Mouse (Mus musculus): ENCODE data around the gene Fgf12.

Fgf12 gene

DNA sequence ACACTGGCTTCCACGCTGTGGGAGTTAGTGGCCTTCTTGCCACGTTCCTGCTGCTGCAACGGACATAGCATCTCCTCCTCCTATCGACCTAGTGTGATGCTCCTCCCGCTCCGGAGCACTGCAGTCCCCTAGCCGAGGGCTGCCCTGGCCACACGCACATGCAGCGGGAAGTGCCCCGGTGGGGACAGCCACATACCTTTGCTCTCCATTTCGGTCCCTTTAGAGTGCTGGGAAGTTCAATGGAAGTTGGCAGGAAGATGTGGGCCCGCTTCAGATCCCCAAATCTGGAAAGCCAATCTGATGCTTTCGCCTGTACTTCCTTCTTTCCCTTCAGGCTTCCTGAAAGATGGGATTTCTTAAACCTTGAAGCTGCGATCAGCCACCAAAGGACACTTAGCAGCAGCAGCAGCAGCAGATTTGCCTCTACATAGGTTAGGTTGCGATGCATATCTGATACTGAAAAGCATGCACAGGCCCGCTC is at the start of gene Fgf12:
TSS of gene Fgf12 (minus strand) at position 431 of the 481 bp plus-strand sequence.
- no peak for DNase-seq (ENCODE audit: low read depth in 1 of 2, low spot score in 2 of 2)

DNA sequence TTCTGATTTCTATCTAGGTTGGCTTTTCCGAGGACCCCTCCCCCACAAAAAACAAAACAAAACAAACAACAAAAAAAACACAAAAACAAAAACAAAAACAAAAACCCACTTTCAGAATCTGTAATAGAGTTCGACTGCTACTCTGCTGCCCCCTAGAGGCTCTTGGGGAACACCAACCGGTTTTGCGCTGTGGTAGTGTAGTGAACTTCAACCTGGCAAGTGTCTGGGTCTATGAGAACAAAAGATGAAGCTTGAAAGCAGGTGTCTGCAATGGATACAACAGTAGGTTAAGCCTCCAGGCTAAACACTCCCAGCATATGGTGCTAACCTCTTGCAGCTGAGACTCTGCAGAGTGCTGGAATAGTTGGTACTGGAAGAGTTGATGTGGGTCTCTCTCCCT is 40.2 kb upstream of the Fgf12 start:
- DNase-seq (ENCODE audit: low read depth in 1 of 2, low spot score in 2 of 2) = no peak

DNA sequence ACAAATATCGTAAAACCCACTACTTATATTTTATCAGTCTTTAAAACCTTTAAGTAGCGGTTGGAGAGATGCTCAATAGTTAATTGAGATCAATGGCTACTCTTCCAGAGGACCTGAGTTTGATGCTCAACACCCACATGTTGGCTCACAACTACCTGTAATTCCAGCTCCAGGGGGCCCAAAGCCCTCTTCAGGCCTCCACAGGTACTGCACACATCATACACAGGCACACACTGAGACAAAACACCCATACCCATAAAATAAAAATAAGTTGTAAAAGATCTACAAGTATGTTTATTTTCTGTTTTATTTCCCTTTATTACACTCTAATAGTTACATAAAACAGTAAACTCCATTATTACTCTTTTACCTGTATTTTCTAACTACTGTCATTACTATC is 17.4 kb upstream of the Fgf12 start:
- no peak for DNase-seq (ENCODE audit: low read depth in 1 of 2, low spot score in 2 of 2)

DNA sequence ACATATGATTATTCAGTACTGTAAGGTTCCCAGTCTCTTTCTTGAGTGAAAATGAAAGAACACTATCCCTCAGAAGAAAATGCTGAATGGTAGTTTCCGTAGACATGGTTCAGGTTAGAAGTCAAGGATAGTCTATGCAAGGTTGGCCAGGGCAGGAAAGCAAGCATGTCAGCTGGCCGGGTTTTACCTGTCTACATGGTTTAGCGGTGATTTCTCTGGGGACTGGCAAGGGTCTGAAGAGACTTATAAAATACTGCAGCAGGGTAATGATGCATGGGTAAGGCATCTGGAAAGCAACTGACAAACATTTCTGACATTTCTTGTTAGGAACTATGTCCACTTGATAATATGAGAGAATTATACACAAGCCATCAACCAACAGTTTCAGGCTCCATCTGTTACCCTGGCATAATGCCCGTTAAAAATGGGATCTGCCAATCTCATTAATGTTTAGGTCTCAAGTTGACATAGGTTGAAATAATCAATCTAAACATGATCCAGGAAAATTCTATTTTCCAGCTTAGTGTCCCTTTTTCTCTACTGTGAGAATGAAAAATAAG is 8.6 kb upstream of the Fgf12 start:
- no peak for DNase-seq (ENCODE audit: low read depth in 1 of 2, low spot score in 2 of 2)

DNA sequence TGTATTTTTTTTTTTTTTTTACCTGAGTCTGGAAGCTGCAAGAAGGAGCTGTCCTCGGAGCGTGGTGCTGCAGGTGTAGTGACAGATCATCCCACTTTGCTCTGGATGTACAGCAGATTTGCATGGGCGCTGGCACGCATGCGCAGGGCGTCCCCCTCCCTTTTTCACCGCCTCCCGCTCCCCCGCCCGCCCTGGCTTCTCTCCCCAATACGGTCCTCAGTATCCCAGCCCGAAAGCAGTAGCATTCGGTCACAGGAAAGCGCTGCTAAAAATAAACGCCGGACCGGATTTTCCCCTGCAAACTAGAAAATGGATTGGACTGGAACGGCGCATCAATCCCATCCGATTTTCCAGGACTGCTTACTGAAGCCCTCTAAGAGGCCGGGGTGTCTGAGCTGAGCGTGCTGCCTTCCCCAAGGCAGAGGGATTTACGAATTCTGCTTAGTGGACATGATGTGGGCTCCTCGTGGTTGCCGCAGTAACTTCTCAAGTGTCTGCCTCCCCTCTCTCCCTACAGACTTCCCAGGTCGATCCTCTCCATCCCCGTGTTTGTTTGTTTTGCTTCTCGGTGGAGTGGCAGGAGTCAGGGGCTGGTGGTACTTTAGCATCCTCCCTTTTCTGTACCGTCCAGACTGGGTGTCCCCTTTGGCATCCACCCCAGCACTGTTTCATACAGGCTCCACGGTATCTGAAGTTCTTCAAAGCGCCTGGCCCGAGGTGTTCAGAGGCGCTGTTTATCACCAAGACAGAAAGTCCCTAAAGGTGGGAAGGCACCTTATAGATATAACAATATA is 453 bp upstream of the Fgf12 start:
- no peak for DNase-seq (ENCODE audit: low read depth in 1 of 2, low spot score in 2 of 2)

DNA sequence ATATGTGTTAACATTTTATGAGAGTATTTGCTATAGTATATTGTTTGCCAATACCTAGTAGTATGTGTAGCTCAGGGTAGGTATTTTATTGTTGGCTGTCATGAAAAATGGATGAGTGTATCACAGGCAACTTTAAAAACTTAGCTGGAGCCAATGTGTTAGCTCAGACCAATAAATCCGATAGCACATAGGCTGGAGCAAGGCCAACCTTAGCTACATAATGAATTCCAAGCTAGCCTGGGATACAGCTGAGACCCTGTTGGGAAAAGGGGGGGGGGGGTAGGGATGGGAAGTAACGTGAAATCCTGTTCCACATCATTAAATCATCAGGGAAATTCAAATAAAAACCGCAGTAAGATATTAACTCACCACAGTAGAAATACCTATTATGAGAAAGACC is 18.4 kb downstream of the Fgf12 start:
- DNase-seq (ENCODE audit: low read depth in 1 of 2, low spot score in 2 of 2) = no peak

DNA sequence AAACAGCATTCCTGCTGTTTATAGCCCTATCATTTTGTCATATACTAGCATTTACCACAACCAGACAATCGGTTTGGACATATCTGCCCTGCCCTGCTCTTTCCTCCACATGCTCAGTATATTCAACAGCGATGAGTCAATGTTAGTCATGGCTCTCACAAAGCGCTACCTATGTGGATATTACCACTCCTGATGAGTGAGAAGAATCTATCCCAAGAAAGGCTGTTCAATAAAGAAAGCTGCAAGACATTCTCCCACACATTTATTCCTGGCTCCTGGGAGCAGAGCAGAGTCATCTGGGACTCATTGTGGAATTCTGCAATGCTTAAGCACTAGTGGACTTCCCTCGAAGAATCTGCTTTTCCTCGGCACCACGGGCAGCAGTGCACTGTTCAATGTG is 26.1 kb downstream of the Fgf12 start:
- no peak for DNase-seq (ENCODE audit: low read depth in 1 of 2, low spot score in 2 of 2)

DNA sequence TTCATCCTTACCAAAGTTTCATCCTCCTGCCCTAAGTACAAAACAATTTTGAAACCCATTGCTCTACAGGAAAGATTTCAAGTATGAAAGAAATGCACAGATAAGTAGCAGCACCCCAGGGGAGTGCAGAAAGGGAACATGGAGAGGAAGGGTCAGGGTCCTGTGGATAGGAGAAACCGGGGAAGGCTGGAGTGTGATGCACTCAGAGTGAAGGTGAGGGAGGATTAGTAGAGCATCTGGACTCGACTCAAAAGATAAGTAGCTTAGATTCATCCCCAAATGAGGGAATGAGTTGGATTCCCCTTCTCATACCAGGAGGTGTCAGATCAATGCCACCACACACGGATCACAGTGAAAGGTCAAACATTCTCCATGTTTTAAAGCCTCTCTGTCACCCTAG is 46.2 kb downstream of the Fgf12 start:
- DNase-seq (ENCODE audit: low read depth in 1 of 2, low spot score in 2 of 2) = no peak

DNA sequence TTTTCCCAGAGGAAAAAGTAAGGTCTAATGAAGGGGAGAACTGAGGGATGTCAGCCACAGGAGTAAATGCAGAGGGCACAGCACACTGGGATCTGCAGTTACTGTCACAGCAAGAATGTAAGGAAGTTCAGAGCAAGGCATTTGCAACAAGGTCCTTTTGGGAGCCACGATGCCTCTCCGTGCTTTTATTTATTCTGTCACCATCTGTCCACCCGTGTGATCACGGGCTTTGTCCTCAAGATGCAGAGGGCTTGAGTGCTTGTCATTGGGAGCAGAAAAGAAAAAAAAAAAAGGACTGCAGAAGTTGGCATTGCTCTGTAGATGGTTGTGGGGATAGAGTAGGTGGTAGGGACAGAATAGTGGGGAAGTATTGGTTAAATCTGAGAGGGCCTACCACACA is 52.5 kb downstream of the Fgf12 start:
- no peak for DNase-seq (ENCODE audit: low read depth in 1 of 2, low spot score in 2 of 2)

DNA sequence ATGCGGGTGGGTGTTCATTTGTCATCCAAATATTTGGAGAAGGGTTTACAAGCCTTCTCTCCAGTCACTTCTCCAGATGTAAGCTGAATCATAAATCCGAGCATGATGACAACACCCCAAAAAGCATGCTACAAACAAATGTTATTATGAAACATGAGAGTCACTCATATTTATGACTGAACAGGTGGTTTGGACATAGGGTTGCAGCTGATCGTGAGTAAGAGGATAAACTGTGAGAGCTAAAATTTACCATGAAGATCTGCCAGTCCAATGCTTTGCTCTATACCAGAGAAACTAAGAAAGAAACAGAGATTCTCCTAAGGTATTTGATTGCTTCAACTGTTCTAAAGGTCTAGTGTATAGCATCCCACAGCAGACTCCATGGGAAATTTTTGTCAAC is 56.0 kb downstream of the Fgf12 start:
- no peak for DNase-seq (ENCODE audit: low read depth in 1 of 2, low spot score in 2 of 2)

DNA sequence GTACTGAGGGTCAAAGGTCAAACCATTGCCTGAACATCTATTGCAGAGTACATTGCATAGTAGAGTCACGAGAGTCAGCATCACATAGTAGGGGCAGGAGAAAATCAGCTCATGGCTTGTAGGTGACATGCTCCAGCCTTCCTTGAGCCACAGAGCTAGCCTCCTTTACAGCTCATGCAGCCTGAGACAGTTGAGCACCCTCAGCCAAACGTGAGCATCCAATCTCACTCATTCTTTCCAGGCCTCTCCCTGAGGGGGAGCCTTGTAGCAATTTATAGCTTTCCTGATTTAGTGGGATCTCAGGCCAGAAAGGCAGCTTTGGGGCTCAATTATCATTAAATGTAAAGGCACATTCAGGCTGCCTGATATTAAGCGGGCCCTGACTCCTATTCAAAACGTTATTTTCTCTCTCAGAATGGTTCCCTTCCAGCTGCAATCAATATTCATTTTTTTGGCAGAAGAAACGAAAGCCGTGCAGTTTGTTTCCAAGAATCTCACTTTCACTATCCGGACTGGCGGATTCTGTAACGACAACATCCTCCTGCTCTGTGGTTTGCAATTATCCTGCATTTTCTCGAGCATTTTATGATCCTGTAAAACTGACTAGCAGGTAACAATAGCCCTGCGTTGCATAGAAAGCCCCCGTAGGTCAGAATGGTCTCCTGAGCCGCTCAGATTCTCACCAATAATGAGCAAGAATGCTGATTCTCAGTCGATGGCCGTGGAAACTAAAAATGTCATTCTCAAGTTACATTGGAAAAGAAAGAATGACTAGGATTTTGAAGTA is 58.6 kb downstream of the Fgf12 start:
- DNase-seq (ENCODE audit: low read depth in 1 of 2, low spot score in 2 of 2) = no peak

DNA sequence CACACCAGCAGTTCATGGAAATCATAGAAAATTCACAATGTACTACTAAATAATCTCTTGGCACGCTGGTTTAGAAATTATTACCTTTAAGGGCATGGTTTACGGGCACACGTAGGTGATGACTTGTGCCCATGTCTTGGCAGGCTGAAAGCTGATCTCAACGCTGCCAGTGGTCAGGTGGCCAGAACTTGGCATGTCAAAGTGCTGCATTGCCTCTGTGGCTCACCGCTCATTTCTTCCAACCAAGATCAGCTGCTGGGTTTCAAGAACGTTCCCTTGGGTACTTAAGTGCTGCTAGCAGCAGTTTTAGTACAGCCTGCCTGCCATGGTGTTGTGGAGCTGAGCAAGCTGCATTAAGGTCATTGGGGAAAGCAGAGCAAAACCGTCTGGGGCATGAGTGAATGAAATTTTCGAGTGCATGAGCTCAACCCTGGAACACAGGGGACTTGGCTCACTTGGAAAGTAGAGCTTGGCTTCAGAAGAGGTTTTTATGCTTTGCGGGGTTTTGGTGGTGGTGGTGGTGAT is 63.9 kb downstream of the Fgf12 start:
- no peak for DNase-seq (ENCODE audit: low read depth in 1 of 2, low spot score in 2 of 2)

DNA sequence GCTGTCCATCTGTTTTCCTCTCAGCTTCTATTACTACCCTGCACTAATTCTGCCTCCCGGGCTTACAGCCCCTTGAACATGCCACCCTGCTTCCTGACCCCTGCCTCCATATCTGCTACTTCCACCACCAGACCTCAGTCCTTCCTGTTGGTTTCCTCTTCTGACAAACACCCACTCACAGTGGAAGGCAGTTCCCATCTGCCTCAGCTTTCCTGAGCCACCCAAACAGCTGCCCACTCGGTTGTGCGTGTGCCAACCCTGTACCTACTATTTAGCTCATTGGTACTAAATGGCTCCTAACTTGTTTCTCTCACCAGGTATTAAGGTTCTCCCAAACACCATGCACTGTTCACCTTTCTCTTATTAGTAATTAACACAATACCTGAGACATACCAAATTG is 71.2 kb downstream of the Fgf12 start:
- DNase-seq (ENCODE audit: low read depth in 1 of 2, low spot score in 2 of 2) = no peak

DNA sequence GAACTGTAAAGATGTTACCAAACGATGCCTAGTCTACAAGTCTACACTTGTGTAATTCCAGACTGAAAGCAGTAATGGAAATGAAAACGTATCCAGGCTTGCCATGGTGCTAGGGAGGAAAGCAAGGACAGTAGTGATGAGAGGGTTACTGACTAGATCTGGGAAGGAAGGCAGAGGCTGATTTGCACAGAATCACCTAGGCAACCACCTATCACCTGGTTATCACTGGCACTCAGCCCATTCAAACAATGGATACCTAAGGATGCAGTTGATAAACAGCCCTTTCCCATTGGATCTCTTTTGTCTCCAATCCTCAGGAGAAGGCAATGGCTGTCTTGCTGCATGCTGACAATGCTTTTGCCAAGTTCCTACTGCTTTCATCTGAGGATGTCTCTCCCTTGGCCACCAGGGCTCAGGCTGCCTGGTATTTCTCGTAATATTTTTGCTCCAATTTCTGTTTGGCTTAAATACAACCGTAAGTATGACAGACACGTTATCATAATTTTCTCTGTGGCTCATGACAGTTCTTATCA is 84.0 kb downstream of the Fgf12 start:
- no peak for DNase-seq (ENCODE audit: low read depth in 1 of 2, low spot score in 2 of 2)

DNA sequence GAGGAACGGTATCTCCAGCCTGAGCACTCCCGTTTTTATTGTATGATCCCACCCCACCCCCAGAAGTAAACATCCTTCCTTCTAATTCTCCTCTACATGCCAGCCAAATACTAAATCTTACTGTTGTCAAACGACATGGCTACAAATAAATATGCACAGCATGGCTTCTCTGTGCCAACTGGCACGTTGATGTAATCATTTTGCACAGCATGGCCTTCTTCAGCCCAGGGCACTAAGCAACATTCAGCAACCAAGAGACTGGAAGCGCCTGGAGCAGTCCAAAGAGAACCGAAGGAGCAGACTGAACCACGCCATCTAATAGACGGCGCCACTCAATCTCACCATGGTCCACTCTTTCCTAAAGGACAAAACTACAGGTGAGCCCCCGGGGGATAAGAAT is 100.2 kb downstream of the Fgf12 start:
- DNase-seq (ENCODE audit: low read depth in 1 of 2, low spot score in 2 of 2) = no peak

DNA sequence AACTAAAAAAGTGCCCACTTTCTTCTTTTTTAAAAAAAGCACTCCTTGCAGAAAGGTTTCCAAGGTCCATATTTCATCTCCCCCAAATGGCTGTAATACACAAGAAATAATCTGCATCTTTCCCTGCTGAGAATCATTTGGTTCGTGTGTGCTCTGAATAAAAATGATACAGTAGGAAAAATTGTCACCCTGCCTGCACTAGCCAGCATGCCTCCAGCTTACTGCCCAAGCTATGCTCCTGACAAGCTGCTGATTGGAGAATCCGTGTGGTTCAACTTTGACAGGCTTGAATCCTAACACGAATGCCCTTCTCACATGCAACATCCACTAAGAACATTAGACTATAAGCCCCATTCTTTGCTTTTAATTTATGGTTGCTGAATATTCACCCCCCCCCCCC is 102.3 kb downstream of the Fgf12 start:
- DNase-seq (ENCODE audit: low read depth in 1 of 2, low spot score in 2 of 2) = no peak

DNA sequence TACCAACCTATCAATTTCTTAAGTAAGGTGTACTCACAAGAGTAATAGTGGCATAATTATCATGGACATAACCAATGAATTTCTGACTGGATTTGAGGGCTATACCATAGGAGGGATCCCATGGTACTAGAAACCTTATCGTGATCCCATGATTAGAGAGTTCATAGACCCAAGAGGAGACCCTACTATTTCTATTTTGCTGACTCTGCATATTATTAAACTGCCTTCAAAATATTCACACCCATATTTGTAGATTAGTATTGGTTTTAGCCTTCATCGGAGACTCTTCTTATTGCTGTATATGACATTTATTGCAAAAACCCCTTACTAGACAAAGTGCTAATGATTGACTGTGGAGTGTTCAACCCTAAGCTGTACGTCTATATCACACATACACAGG is 107.8 kb downstream of the Fgf12 start:
- no peak for DNase-seq (ENCODE audit: low read depth in 1 of 2, low spot score in 2 of 2)

DNA sequence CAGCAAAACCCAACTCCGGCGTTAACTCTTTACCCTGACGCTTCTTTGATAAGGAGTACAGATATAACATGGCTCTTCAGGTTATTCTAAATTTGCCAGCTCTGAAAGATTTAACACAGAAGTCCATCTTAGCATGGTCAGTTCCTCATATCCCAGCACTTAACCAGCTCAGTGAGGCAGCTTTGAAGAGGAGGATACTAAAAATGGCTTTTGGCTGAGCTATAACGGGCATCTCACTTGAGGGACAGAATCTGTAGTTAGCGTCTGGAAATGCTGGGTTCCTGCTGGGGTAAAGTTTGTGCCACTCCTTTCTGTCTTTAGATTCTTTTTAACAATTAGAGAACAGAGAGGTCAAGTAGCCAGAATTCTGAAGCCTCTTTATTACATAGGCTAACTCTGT is 121.1 kb downstream of the Fgf12 start:
- DNase-seq (ENCODE audit: low read depth in 1 of 2, low spot score in 2 of 2) = no peak

DNA sequence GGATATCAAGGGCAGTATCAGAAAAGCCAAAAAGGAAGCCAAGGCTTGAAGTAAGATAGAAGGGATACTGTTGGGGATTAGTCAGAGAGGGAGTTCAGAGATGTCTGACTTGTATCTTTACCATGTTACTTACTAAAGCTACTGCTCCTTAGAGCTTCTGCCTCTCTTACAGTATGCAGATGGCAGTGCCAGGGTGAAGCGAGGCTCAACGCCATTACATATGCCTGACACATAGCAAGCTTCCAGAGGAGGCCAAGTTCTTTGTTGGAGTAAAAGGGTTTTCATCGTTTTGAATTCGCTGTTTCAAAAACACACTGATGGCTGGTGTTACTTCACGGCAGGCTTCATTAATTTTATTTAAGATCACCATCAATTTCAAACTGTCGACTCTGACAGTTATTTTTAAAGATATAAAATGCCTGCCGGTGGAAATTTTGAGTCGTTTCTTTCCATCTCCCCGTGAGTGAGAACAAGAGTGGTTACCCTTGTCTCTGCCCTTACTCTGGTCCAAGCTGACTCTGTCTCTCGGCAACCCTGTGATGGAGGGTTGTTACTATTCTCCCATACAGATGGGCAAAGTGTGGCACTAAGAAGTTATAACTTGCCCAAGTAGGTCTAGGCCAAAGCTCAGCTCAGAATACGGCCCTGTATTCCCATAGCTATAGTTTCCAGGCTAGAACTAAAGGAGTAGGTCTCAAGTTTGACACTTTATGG is 121.9 kb downstream of the Fgf12 start:
- DNase-seq (ENCODE audit: low read depth in 1 of 2, low spot score in 2 of 2) = no peak

DNA sequence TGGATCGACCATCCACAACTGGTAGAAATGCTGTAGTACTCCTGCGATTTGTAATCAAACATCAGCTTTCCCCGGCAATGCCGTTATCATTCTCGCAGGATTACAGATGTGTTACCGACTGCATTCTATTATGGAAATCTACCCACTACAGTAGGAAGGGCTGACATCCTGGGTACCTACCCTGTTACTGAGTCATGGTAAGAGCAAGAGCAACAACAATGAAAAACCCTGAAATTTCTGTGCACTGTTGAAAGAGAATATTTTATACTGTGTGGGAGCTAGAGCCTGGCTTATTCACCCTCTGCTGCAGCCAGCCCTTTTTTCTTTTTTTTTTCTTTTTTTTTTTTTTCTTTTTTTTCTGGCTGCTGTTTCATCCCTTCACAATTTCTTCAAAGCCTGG is 126.6 kb downstream of the Fgf12 start:
- no peak for DNase-seq (ENCODE audit: low read depth in 1 of 2, low spot score in 2 of 2)

DNA sequence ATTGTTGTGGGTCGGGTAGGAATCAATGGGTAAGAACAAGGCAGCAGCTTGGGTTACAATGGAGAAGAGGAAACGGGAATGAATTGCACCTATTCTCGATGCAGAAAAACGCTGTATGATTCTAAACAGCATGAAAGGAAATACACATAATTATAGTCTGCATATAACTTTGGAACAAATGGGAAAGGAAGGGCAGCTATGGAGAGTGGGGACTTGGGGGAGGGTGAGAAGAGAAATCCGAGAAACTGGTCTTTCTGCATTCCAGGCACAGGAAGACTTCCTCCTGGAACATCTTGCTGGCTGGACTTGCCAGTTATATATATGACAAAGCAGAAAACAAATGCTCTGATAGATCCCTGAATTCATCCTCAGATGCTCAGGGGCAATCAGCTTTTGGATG is 127.2 kb downstream of the Fgf12 start:
- no peak for DNase-seq (ENCODE audit: low read depth in 1 of 2, low spot score in 2 of 2)

All from monocyte, adult 2 months (primary cell).